Mouse (Mus musculus) frontal cortex, adult 2 months (tissue): ENCODE data around the gene S100b. TPM values are rescaled to one million over a fixed set of nuclear protein-coding genes. Genes with fewer than 3 reads are reported as not detected.

ENCODE experiments used
- DNase-seq, 2 experiments: peaks; one replicate each; pipeline ENCODE4 v3.0.0; 2022; ENCODE audit warnings: low spot score in 1 of 2; ENCODE audit errors: extremely low spot score in 1 of 2
- polyA plus RNA-seq: library from polyadenylated mRNA; depleted of rRNA; stranded (reverse); fragments of >200 nt; gene quantifications from 2 replicates; pipeline ENCODE4 v1.2.3, GENCODE M21; 2012; rRNA removed

Gene S100b
- polyA plus RNA-seq, 1 experiment, result 241 TPM

DNA sequence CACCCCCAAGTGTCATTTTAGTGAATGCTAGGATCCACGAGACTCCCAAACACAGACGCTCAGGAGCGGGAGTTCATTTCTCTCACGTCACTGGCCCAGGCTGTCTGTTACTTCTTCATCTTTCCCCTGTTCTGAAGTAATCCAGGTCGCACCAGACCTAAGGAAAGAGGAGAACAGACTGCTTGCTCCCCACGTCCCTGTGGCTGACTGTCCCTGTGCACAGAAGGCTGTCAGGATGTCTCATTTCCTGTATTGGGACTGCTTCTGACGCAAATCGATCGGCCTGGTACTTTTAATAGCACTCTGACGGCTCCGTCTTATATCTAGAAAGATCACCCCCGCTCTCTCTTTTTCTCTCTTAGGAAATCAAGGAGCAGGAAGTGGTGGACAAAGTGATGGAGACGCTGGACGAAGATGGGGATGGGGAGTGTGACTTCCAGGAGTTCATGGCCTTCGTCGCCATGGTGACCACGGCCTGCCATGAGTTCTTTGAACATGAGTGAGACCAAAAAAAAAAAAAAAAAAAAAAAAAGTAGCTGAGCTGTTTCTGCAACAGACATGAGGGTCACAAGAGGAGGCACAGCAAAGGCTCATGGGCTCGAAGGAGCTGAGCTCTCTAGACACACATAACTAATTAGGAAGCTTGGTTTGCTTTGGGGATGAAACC, 6.0 kb downstream of the S100b start:
- no peak for DNase-seq

GRCm38 (mm10) chr10:76260358-76261059, 6.9 kb downstream of the S100b start:
- DNase-seq, result peak in 1 of 2 experiments; percentile 51

GRCm38 (mm10) chr10:76261447-76261846, 7.8 kb downstream of the S100b start:
- no peak for DNase-seq

GRCm38 (mm10) chr10:76262431-76262830, 8.8 kb downstream of the S100b start:
- DNase-seq, result no peak

GRCm38 (mm10) chr10:76271238-76271637, 17.6 kb downstream of the S100b start:
- DNase-seq, result peak in 1 of 2 experiments; percentile 52

DNA sequence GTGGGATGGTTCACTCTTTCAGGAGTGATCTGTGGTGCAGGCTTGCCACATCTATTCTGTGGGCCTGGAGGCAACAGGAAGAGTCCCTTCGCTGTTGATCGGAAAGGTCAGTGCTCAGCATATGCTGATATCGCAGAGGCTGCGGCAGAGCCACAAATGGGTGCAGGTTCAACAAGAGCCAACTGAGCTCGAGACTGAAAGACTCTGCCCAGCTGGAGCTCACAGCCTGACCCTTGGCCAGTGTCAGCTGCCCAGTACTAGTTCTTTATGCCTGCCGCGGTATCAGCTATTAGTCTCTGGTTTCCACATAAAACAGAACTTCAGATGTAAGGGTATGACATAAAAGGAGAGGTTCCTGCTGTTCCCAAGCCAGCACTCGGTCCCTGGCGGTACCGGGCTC, 21.6 kb downstream of the S100b start:
- no peak for DNase-seq

GRCm38 (mm10) chr10:76278541-76279097, 25.0 kb downstream of the S100b start:
- no peak for DNase-seq

DNA sequence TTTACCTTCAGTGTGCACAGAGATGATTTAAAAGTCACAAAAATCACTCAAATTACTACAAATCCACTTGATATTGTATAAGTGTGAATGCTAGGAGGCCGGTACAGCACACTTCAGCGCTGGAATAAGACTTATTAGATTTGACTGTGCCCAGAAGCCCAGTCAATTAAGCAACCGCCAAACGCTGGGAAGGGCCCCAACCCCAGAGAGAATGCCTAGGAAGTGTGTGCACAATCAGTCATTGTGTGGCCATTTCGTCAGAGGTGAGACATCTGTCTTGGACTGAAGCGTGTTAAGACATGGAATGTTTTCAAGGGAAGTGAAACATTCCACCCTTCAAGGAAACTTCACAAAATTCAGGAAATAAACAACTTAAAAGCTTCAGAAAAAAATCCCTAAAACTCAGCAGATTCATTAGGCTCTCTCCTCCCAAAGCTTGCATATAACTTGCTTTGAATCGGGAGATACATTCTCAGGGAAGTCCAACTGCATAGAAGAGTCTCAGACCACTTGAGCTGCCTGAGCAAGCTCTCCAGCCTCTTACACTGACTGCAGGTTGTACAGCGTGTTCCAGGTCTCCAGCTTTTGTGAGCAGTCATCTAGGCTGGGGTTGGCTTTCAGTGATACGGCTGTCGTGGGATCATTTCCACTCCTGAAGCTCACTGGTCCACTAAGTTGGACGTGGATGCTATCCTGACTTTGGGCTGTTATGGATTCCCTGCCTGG, 34.8 kb downstream of the S100b start:
- no peak for DNase-seq

GRCm38 (mm10) chr10:76289052-76289451, 35.4 kb downstream of the S100b start:
- DNase-seq, result no peak

- no peak for DNase-seq
Observed at GRCm38 (mm10) chr10:76289936-76290671, 36.5 kb downstream of the S100b start.

- DNase-seq, result no peak
Observed at GRCm38 (mm10) chr10:76293222-76293621, 39.6 kb downstream of the S100b start.

- no peak for DNase-seq
Observed at GRCm38 (mm10) chr10:76300133-76300532, 46.5 kb downstream of the S100b start.

GRCm38 (mm10) chr10:76306738-76307137, 53.1 kb downstream of the S100b start:
- no peak for DNase-seq

Other genes starting within 250 kb of the S100b start
- gene Zfp280b, start 221.2 kb upstream of the S100b start, polyA plus RNA-seq, result 8.8 and 9.7 TPM in 2 replicates
- not detected in 2 replicates for gene Slc5a4b, start 142.9 kb upstream of the S100b start, polyA plus RNA-seq
- gene Slc5a4a, start 106.4 kb upstream of the S100b start, polyA plus RNA-seq, result 0.06 and 0.16 TPM in 2 replicates
- 91.5 and 98.4 TPM in 2 replicates for gene Prmt2, start 16.0 kb upstream of the S100b start, polyA plus RNA-seq
- gene Dip2a, start 91.4 kb downstream of the S100b start, polyA plus RNA-seq, result 39.2 and 43.1 TPM in 2 replicates
- not detected in 2 replicates for gene AC141477.1, start 186.6 kb downstream of the S100b start, polyA plus RNA-seq
- gene Pcnt, start 188.9 kb downstream of the S100b start, polyA plus RNA-seq, result 22.8 and 24.3 TPM in 2 replicates
- not detected in 2 replicates for gene 2610028H24Rik, start 195.2 kb downstream of the S100b start, polyA plus RNA-seq
- gene Mcm3ap, start 215.1 kb downstream of the S100b start, polyA plus RNA-seq, result 49.5 and 51.7 TPM in 2 replicates
- gene Ybey, start 215.3 kb downstream of the S100b start, polyA plus RNA-seq, result 3.0 and 3.6 TPM in 2 replicates